Mouse (Mus musculus) ovary, postnatal 10 days (tissue): Measurements from ENCODE around the gene Gpr33.

Experiments
- DNase-seq: peaks from one replicate; pipeline ENCODE4 v3.0.0; 2022; ENCODE audit warnings: low spot score

The Gpr33 gene

DNA sequence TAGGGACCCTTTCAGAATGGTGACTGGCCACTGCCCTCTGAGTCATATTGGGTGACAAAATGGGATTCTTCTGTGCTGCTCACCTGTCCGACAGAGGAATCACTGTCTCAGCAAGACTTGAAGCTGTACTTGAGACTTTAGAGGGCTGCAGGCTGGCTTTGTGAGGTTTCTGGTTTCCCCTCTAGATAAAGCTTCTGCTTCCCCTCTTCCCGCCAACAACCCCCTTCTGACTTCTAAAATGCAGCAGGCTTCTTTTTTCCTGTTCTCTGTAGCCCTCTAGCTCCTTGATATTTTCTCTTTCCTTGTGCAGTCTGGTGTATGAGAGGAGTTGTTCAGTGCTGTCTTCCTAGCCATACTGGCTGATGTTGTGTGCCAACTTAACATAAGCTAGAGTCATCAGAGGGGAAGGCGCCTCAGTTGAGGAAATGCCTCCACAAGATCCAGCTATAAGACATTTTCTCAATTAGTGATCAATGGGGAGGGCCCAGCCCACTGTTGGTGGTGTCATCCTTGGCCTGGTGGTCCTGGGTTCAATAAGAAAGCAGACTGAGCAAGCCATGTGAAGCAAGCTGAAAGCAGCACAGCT, 42.6 kb downstream of the Gpr33 start:
- no peak for DNase-seq

DNA sequence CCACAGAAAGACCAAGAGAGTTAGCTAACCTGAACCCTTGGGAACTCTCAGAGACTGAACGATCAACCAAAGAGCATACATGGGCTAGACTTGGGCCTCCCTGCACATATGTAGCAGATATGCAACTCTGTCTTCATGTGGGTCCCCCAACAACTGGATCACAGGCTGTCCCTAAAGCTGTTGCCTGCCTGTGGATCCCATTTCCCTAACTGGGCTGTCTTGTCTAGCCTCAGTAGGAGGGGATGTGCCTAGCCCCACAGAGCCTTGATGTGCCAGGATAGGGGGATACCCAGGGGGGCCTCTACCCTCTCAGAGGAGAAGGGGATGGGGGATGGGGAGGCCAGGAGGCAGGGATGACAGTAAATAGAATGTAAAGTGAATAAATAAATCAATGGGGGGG, 44.2 kb downstream of the Gpr33 start:
- DNase-seq = no peak

DNA sequence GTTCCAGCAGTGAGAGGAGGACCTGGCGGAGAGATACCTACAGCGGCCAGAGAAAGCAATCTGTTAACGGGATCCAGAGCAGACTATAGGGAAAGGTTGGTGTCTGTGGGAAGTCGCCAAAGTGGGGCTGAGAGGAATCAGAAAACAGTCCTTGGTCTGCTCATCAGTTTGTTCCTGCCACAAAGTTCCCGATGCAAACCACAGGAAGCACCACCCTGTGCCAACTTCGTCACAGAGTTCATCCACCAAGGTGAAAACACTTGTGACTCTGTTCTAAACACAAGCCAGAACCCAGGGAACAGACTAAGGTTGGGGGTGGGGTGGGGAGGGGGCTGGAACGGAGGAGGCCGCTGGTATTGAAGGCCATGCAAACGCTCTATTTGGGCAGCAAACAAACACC, 51.3 kb downstream of the Gpr33 start:
- DNase-seq = no peak

DNA sequence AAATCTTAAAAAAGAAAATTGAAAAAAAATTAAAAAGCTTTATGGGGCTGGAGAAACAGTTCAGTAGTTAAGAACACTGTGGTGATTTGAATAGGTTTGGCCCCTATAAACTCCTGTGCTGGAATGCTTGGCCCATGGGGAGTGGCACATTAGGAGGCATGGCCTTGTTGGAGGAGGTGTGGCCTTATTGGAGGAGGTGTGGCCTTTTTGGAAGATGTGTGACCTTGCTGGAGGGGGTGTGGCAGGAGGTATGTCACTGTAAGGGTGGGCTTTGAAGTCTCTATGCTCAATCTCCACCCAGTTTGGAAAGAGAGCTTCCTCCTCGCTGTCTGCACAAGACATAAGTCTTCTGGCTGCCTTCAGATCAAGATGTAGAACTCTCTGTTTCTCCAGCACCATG, 53.5 kb downstream of the Gpr33 start:
- DNase-seq = no peak
